Mouse (Mus musculus) left cerebral cortex, postnatal 4 days (tissue): ENCODE measurements around the gene Armc6. TPM values are rescaled to one million over a fixed set of nuclear protein-coding genes. Genes with fewer than 3 reads are reported as not detected.
A peak's percentile ranks its signal among the peaks of the same experiment; 100 is the strongest.

ENCODE experiments used
- DNase-seq: peaks from one replicate; pipeline ENCODE4 v3.0.0-alpha.2; 2022
- intact Hi-C: fragments of 180-260 bp; cut with DNase I; formaldehyde crosslinking; loops from one replicate; pipeline ENCODE4 v1.15.1; 2025
- total RNA-seq, 2 experiments: library from RNA; stranded (reverse); gene quantifications; 2 replicates each; pipeline ENCODE4 v1.2.3; 2021

Gene Armc6
- total RNA-seq, result 100 to 1,000 TPM; 111 to 122 TPM

DNA sequence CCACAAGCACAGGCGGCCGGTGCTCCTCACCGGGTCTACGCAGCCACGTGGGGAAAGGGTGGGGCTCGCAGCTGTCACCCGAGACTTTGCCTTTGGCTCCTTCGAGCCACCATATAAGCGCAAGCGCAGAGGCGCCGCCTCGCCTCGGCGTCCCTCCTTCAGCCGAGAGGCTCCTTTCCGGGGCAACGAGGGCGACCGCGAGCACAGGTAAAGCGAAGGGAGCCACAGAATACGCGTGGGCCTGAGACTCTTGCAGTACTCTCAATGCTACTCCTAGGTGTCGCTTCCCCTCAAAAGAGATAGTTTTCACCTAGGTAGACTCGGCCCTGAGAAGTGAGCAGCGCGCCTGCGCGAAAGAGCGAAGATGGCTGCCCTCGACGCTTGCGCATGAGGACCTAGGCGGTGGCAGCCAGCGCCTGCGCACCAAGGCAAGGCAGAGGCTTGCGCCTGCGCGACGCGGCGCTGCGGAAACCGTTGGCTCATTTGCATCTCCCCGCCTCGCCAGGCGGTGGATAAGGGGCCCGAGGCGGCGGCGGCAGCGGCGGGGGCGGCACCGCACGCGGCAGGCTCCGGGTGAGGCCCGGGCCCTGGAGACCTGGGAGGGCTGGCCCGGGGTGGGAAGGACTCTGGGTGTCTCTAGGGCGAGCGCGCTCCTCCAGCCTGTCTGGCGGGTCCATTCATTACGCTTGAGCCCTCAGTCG lies at the start of gene Armc6, which contains the start of gene Sugp2:
TSS of gene Armc6 (minus strand) at position 387 of the 701 bp plus-strand sequence.
TSS of gene Sugp2 (plus strand) at position 147 of the 701 bp plus-strand sequence.
- peak; percentile 96 for DNase-seq
- intact Hi-C loops, result loop anchor here (10.0 kb wide), 1 partner anchor 319 kb away; no protein-coding TSS in a partner anchor

DNA sequence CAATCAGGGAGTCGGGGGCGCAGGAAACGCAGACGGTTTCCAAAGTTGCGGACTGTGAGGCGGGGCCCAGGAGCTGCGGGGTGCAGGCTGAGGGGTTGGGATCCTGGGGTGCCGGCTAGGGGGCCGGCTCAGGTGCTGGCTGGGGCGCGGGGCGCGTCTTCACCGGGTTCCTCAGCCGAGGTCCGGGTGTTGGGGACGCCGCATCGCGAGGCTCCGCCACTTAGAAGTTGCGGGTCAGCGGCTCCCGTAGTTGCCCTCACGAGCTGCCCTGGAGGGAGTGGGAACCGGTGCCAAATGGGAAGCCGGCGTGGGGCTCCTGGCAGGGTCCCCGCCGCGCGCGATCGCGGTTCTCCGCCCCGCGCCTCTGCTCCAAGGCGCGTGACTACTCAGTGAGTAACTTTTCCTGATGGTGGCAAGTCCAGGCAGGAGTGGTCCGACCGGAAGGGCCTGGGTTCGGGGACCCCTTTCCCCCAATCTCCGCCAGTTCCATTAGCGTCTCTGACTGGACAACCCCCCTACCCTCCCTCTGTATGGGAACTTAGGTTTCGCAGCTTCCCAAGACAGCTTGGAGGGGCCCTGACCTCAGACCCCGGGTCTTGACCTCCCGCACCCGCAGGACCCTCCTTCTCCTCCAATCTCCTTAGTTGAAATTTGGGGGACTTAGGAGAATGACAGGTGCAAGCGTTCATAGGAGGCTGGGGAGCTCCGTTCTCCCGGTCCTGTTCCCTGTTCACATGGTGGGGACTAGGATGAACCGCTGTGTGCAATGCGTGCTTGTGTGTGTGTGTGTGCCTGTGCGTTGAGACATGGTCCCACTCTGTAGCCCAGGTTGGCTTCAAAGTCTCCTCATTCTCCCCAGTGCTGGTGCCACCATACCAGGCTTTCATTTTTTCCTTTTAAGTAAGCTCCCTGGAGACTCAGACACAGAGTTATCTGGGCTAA lies 49.1 kb upstream of the Armc6 start:
- intact Hi-C loops, result no loop called here
- peak; percentile 37 for DNase-seq

DNA sequence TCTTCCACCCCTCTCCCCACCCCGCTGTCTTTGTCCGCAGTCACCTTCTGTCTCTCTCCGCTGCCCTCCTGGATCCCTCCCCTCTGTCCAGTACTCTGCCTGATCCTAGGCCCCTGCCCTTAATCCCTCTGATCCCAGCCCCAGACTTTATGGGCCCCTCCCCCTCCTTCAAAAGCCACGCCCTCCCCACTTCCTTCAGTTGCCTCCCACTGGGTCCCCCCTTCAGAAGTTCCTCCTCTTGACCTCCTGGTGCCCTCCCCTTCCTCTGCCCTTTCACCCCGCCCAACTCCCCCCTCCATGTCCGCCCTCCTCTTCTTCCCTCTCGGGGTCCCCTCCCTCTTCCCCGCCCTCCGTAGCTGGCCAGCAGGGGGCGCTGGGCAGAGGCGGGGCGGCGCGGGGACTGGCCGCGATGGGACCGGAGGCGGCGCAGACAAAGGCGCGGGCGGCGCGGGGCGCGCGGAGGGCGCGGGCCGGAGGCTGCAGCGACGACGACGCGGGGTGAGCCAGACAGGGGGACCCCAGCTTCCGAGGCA lies 48.4 kb upstream of the Armc6 start, which contains the start of gene Homer3:
TSS of gene Homer3 (plus strand) at position 225 of the 533 bp plus-strand sequence.
- intact Hi-C loops, result no loop called here
- peak; percentile 87 for DNase-seq

DNA sequence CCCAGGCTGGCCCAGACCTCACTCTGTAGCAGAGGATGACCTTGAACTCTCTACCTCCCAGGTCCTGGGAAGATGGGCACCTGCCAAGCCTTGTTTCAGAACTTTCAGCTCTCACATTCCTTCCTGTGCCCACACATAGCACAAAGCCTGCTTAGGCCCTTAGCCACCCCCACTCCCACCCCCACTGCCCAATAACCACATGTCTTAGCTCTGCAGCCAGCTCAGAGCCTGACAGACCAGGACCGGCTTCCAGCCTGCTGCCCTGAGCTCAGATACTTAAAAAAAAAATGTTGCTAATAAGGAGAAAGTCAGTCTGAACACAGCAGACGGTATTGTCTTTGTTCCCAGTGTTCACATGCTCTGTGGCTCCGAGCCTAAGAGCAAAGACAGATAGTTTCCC lies 46.7 kb upstream of the Armc6 start:
- intact Hi-C loops, result no loop called here
- DNase-seq, result no peak

DNA sequence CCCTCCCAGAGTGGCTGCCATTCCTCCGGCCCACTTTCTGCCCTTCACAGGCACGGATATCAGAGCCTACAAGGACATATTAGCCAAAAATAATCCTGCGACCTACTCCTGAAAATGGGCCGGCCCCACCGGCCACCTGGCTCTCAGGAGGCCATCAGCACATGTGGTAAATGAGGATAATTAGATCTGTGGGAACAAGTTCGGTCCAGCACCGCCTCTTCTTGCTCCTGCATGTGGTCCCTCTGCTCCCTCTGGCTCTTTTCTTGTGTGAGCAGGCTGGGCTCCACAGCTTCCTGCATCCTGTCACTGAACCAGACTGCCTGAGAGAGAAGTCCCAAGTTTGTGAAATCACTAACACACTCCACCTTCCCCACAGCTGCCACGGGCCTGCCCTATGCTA lies 45.0 kb upstream of the Armc6 start:
- no peak for DNase-seq
- intact Hi-C loops, result no loop called here

DNA sequence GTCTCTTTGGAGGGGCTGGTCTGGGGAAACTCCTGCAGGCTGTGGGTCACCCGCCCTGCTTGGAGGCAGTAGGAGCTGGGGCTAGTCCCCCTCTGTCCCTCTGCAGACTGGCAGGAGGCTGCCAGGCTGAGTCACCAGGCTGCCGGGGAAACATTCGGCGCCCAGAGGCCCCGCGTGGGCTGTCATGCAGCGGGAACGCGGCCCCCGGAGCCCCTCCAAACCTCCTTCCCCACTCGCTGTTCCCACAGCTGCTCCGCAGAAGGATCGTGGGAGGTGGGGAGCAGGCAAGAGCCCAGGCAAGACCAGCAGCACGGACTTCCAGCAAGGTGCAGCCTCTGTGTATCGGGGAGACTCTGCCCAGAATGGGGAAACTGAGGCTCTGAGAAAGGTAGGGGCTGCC lies 43.9 kb upstream of the Armc6 start:
- intact Hi-C loops, result no loop called here
- DNase-seq, result no peak

DNA sequence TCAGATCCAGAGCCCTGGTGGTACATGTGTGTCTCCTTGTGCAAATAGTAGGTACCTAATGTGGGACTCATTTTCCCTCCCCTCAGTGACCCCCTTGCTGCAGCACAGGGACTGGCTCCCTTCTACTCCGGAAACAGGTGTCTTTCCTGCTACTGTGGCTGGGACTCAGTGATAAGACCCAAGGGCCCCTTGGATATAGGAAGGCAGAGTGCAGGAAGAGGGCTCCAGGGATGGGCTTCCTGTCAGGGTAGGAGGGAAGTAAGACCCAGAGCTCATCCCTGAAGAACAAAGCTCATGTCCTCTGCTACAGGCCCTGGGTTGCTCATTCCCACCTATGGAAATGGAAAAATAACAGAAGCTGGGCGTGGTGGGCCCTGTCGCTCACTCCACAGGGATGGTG lies 42.2 kb upstream of the Armc6 start:
- DNase-seq, result no peak
- intact Hi-C loops, result no loop called here

DNA sequence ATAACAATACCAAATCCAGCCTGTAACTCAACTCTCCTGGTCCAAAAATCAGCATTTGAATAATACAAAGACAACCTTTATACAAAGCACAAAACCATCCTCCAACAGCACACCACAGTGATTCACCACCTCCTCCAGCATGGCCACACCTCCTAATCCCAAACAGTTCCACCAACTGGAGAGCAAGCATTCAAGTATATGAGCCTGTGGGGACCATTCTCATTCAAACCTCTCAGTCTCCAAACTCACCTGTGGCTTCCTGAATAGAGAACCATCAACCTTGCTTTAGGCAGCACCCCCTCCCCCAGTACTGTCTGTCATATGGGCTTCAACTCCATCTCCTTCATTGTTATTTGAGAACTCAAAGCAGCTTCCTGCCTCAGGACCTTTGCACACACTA lies 40.1 kb upstream of the Armc6 start:
- intact Hi-C loops, result no loop called here
- DNase-seq, result no peak

DNA sequence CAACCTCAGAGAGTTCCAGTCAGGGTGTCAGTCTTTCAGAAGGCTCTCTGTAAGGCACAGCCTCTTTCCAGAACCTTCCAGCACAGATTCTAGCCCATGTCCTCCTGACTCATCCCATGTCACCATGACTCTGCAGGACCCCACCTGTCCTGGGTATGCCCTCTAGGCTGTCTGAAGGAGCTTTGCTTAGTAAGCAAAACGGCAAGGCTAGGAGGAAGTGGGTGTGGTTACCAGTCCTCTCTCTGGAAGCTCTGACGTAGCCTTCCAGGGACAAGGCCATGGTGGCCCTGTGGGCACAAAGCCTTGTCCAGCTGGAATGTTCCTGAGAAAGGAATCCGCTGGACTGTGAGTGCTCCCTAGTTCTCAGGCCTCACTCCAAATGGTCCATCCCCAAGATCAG lies 38.7 kb upstream of the Armc6 start:
- intact Hi-C loops, result no loop called here
- no peak for DNase-seq

DNA sequence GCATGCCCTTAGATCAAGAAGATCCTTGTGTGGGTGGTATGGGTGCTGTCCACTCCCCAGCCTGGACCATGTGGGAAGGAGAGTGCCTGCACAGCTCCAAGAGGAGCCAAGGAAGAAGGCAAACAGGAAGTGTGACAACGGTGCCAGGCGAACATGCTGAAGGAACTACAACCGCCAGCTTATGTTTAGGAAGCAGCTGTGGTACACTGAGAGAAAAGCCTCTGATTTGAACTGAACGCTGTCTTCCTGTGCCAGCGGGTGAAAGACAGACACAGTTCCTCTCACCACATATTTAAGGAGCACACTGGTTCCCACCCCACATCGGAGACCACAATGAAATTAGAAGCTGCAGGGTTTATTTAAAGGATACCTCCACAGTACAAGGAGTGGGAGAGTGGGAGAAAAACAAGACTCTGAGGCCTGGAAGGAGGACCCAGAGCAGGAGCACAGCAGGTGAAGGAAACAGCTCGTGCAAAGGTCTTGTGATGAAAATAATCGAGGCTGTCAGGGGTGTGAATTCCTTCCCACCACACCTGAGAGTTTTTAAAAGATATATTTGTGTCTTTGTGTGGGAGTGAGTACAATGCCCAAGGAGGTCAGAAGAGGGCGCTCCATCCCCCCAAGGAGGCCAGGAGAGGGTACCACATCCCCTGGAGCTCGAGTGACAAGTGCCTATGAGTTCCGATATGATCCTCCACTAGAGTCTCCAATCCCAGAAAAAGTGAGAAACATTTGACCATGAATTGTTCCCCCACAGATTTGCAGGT lies 34.7 kb upstream of the Armc6 start:
- intact Hi-C loops, result no loop called here
- peak; percentile 38 for DNase-seq

DNA sequence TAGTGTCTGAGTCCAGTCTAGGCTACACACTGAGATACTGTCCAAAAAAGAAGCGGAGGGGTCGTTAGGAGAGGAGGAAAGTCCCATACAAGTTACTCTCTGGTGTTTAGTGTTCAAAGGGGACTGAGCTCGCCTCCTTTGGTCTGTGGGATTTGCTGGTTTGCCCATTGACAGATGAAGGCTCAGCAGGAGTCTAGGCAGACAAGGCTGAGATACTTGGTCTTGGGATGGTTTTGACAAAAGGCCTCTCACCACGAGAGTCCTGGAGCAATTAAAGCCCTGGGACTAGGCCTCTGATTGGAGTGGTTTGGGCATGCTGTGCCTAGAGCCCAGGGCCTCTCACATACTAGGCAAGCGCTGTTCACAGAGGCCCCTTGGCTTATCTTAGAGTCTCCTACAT lies 34.0 kb upstream of the Armc6 start:
- DNase-seq, result no peak
- intact Hi-C loops, result no loop called here

DNA sequence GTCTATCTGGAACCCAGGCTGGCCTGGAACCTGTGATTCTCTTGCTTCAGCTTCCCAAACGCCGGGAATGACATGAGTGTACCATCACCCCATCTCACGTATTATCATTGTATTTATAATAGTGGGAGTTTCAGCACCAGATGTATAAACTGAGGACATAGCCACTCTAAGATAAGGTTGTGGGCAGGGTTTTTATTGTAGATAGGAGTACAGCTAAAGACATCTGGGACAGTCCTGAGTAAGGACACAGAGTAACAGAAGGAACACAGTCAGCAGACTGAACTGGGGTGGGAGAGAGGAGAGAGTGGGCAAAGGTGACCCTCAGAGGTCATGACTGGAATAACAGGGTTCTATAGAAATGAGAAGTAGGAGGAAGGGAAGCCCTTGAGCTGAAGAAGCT lies 33.4 kb upstream of the Armc6 start:
- intact Hi-C loops, result no loop called here
- DNase-seq, result no peak

DNA sequence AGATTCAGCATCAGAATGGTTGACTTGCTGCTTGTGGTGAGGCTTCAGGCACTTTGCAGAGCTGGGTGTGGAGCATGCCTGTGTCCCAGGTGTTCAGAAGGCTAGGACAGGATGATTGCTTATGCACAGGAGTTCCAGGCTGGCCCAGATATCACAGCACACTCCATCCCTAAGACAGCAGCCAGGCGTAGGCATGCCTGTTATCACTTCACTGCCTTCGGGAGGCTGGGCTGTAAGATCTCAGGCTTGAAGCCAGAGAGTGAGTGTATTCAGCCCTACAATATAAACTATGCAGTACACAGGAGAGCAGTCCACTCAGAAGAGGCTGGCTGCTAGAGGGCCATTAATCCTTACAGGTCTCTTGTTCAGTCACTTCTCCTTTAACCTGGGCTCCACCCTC lies 24.8 kb upstream of the Armc6 start:
- intact Hi-C loops, result no loop called here
- DNase-seq, result no peak

DNA sequence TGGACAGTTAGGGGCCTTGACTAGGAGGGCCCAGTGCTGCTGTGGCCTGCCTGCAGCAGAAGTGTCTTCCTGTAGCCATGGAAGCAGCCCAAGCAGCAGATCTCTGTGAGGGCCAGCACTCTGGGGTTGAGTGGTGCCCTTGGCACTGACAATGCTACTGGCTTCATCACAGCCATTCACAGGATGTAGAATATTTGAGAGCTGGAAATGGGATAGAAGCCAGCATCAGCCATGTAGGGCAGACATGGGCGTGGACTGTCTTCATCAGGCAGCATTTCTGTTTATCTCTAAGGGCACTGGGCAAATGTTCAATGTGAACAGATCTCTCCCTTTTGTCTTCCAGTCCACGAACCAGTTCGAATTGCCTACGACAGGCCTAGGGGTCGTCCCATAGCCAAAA lies 24.3 kb upstream of the Armc6 start:
- no peak for DNase-seq
- intact Hi-C loops, result no loop called here

DNA sequence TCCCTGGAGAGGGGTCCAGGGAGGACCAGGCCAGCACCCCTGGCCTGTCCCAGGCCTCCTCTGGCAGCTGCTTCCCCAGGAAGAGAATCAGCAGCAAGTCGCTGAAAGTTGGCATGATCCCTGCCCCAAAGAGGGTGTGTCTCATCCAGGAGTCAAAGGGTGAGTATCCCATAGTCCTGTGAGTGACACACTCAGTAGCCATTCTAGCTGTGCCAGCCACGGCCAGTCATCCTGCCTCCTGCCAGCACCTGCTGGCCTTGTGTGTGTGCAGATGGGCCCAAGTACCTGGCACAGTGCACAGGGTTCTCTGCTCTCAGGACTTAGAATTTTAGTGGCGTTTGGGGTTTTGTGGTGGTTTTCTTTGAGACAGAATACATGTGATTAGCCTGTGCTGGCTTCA lies 23.2 kb upstream of the Armc6 start:
- DNase-seq, result no peak
- intact Hi-C loops, result no loop called here

DNA sequence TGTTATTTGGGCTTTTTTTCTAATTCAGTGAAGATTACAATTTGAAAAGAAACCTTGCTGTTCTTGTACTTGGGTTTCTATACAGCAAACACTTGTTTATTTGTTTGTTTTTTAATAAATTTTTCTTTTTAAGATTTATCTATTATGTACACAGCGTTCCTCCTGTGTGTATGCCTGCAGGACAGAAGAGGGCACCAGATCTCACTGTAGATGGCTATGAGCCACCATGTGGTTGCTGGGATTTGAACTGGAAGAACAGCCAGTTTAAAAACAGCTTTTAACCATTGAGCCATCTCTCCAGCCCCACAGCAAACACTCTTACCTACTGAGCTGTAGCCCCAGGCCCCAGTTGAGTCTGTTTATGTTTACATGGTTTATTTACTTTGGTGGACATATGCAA lies 20.4 kb upstream of the Armc6 start:
- no peak for DNase-seq
- intact Hi-C loops, result no loop called here

DNA sequence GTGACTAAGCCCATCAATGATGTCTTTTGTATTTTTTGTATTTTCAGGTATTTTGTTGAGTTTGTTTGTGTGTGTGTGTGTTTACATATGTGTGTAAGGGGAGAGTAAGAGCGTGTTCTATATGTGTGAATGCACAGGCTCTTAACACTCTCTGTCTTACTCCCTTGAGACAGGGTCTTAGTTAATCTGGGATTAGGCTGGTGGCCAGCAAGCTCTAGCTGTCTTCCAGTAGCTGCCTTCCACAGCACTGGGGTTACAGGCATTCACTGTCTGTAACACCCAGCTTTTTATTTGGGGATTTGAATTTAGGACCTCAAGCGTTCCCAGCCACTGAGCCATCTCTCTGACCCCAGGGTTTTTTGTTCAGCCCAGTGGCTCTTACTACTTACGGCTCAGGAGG lies 13.6 kb upstream of the Armc6 start:
- peak; percentile 41 for DNase-seq
- intact Hi-C loops, result no loop called here

DNA sequence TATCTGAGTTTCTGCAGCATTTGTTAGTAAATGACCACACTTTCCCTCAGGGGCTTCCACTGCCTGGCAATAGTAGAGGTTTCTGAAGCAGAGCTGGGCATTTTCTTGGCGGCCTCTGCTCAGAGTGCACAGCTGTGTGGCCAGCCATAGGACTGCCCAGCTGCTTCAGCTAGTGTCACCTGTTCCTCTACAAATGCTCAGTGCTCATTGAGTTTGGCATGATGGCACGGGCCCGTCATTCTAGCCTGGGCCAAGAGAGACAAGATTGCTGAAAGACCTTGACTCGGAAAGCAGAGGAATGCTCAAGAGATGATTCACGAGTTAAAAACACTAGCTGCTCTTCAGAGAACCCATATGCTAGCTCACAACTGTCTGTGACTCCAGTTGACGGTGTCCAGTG lies 12.4 kb upstream of the Armc6 start:
- no peak for DNase-seq
- intact Hi-C loops, result no loop called here

DNA sequence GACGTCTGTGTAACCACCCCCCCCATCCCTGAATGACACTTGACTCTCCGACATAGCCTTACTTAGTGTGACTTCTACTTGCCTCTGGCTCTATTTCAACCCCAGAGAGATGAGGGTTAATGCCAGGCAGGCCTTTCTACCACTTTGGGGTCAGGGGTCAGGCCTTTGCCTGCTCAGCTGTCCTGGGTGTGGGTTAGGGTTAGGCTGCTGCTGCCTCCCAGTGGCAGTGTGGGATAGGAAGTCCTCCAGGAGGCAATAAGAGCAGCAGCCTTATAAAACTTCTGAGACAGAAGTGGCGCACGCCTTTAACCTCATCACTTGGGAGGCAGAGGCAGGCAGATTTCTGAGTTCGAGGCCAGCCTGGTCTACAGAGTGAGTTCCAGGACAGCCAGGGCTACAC lies 6.4 kb upstream of the Armc6 start:
- intact Hi-C loops, result no loop called here
- DNase-seq, result no peak

DNA sequence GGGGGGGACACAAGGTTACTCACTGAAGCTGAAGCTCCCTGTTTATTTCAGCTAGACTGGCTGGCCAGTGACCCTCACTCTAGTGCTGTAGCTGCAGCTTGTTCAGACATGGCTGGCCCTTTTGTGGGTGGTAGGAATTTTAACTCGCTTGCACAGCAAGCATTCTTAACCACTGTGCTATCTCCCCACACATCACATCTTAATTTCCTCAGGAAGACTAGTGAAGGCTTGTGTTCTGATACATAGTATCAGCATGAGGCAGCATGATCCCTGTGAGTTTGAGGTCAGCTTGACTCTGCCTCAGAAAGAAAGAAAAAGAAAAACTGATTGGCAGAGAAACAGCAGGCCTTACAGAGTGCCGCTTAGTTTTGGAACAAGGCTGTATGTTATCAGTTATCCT lies 3.6 kb upstream of the Armc6 start:
- intact Hi-C loops, result loop anchor here (10.0 kb wide), 1 partner anchor 323 kb away; no protein-coding TSS in a partner anchor
- no peak for DNase-seq

DNA sequence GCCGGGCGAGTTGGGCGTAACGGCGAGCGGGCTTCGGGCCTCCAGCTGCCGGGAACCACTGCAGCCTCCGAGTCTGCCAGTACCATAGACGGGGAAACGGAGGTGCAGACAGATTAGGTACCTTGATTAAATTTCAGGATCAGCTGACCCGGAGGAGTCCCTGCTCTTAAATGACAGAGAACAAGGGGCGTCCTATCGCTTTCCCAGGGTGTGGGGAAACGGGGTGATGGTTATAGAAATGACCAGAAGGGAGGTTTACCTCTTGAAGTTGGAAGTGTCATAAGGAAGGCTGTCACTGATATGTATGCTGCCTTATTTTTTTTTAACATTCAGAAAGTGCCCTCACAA lies 489 bp upstream of the Armc6 start:
- intact Hi-C loops, result loop anchor here (10.0 kb wide), 1 partner anchor 320 kb away; no protein-coding TSS in a partner anchor
- DNase-seq, result no peak
